In genomic region chr10:127265727-127266111, GRCm38 (mm10) we compare ENCODE assay signal across 8 mouse cellular contexts. TPM values are rescaled to one million over a fixed set of nuclear protein-coding genes. Genes with fewer than 3 reads are reported as not detected.
DNase-seq lines count a peak whose midpoint lies in the region; ATAC-seq and TF ChIP-seq lines count a peak whose summit lies in the region.

No protein-coding gene starts in this region.

- no peaks in the 10 kb centered on the region for H3K27me3 ChIP-seq in hindbrain, embryonic 14.5 days (ENCODE audit: control insufficient read depth, insufficient read depth, low read length)

- no peak for ATAC-seq in hindbrain, embryonic 14.5 days (ENCODE audit: low FRiP score)

- peak overlapping the region; percentile 100; the same call in 1 of the 2 replicates for H3K9ac ChIP-seq in hindbrain, embryonic 14.5 days

- H3K4me2 ChIP-seq in hindbrain, embryonic 14.5 days (replicated peaks): peak overlapping the region; percentile 41

- peaks cover 21% of the 10 kb centered on the region for H3K36me3 ChIP-seq in hindbrain, embryonic 14.5 days (replicated peaks; ENCODE audit: control insufficient read depth, insufficient read depth)

- no peak for DNase-seq in layer of hippocampus, adult 2 months (ENCODE audit: low spot score in 2 of 2)
- DNase-seq in layer of hippocampus, adult 9-11 months: no peak
- no peak for DNase-seq in hindbrain, embryonic 14.5 days (ENCODE audit: low spot score)
- peak; percentile 40 for DNase-seq in lung, postnatal 25 days (ENCODE audit: low spot score)
- no peak for DNase-seq in adrenal gland, adult 8-10 months
- DNase-seq in gastrocnemius, adult 18-20 months (ENCODE audit: low spot score): no peak
- no peak for DNase-seq in urinary bladder, adult 2 months (ENCODE audit: low spot score)

- H3K4me3 ChIP-seq in layer of hippocampus, adult 2 months: peak overlapping the region; percentile 92
- no peak overlapping the region for H3K4me3 ChIP-seq in bone marrow, adult 2 months (replicated peaks; ENCODE audit: control insufficient read depth, low read depth, low read length)
- peak overlapping the region; percentile 98 for H3K4me3 ChIP-seq in hindbrain, embryonic 14.5 days (replicated peaks; ENCODE audit: low read length)

- WGBS in bone marrow, adult 2 months: 34% methylated on average over 4 of the region's 4 CpGs
- 24% methylated on average over 4 of the region's 4 CpGs for WGBS in hindbrain, embryonic 14.5 days

- H3K9me3 ChIP-seq in hindbrain, embryonic 14.5 days (ENCODE audit: control insufficient read depth, low read length): no peaks in the 10 kb centered on the region

- peaks cover 5% of the 10 kb centered on the region for H3K4me1 ChIP-seq in bone marrow, adult 2 months (ENCODE audit: control insufficient read depth, insufficient read depth, low read length)
- H3K4me1 ChIP-seq in hindbrain, embryonic 14.5 days (replicated peaks; ENCODE audit: control insufficient read depth, insufficient read depth, low read length): peaks cover 39% of the 10 kb centered on the region

- peak; percentile 46 for TF ChIP-seq CTCF in layer of hippocampus, adult 2 months (conservative IDR thresholded peaks at IDR 0.05)
- 0 out of 2 replicates have a peak, but pooled peaks have one; percentile 25 for TF ChIP-seq CTCF in bone marrow, adult 2 months (IDR thresholded peaks at IDR 0.05; ENCODE audit: control insufficient read depth, insufficient read depth, low read length)

- TF ChIP-seq POLR2A in bone marrow, adult 2 months (IDR thresholded peaks at IDR 0.05; ENCODE audit: borderline replicate concordance, control insufficient read depth, low read depth, low read length): no peak

- H3K27ac ChIP-seq in layer of hippocampus, adult 2 months: peak overlapping the region; percentile 98
- H3K27ac ChIP-seq in bone marrow, adult 2 months (ENCODE audit: control insufficient read depth, insufficient read depth, low read depth, low read length, poor library complexity): no peak overlapping the region
- H3K27ac ChIP-seq in hindbrain, embryonic 14.5 days: peak overlapping the region; percentile 94; the same call in 1 of the 2 replicates

RNA-seq across cellular contexts. Expression of gene Dctn2, which starts 0.4 kb away (rescaled TPM):
- 100 to 1,000 TPM; 259 to 272 TPM for total RNA-seq in layer of hippocampus, adult 2 months (2021)
- 68.6 and 115 TPM in 2 replicates for polyA plus RNA-seq in bone marrow, adult 2 months (2011; ENCODE audit: insufficient read depth, insufficient read length, low replicate concordance, missing spikeins)
- 281 and 296 TPM in 2 replicates for polyA plus RNA-seq in hindbrain, embryonic 14.5 days (2014; fragmentation: Nextera tagmentation; extraction: Ambion mirVana)
- total RNA-seq in adrenal gland, adult 8-10 months (2022): 100 to 1,000 TPM; 175 to 202 (median 198) TPM
- 10 to 100 TPM; 96.1 to 97.2 TPM for total RNA-seq in gastrocnemius, adult 18-20 months (2021)
- polyA plus RNA-seq in urinary bladder, adult 2 months (2012; rRNA removed): 173 and 201 TPM in 2 replicates

RNA-seq across cellular contexts. Expression of gene Kif5a, which starts 2.6 kb away (rescaled TPM):
- 100 to 1,000 TPM; 715 to 773 TPM for total RNA-seq in layer of hippocampus, adult 2 months (2021)
- polyA plus RNA-seq in bone marrow, adult 2 months (2011; ENCODE audit: insufficient read depth, insufficient read length, low replicate concordance, missing spikeins): 1.7 and 2.3 TPM in 2 replicates
- polyA plus RNA-seq in hindbrain, embryonic 14.5 days (2014; fragmentation: Nextera tagmentation; extraction: Ambion mirVana): 118 and 129 TPM in 2 replicates
- 10 to 100 TPM in 3 of 4 experiments, 1 to 10 TPM in 1; 6.8 to 18.6 (median 14.5) TPM for total RNA-seq in adrenal gland, adult 8-10 months (2022)
- under 1 TPM; 0.21 to 0.37 TPM for total RNA-seq in gastrocnemius, adult 18-20 months (2021)
- polyA plus RNA-seq in urinary bladder, adult 2 months (2012; rRNA removed): 5.9 and 6.6 TPM in 2 replicates

RNA-seq across cellular contexts. Expression of gene Mbd6, which starts 23.1 kb away (rescaled TPM):
- 10 to 100 TPM; 54.3 to 60.6 TPM for total RNA-seq in layer of hippocampus, adult 2 months (2021)
- polyA plus RNA-seq in bone marrow, adult 2 months (2011; ENCODE audit: insufficient read depth, insufficient read length, low replicate concordance, missing spikeins): 75.9 and 131 TPM in 2 replicates
- polyA plus RNA-seq in hindbrain, embryonic 14.5 days (2014; fragmentation: Nextera tagmentation; extraction: Ambion mirVana): 16.2 and 20.0 TPM in 2 replicates
- 10 to 100 TPM; 43.1 to 84.1 (median 62.3) TPM for total RNA-seq in adrenal gland, adult 8-10 months (2022)
- 10 to 100 TPM; 14.6 to 15.7 TPM for total RNA-seq in gastrocnemius, adult 18-20 months (2021)
- 19.8 and 42.1 TPM in 2 replicates for polyA plus RNA-seq in urinary bladder, adult 2 months (2012; rRNA removed)

RNA-seq across cellular contexts. Expression of gene Mars, which starts 45.9 kb away (rescaled TPM):
- 10 to 100 TPM; 55.6 to 60.0 TPM for total RNA-seq in layer of hippocampus, adult 2 months (2021)
- polyA plus RNA-seq in bone marrow, adult 2 months (2011; ENCODE audit: insufficient read depth, insufficient read length, low replicate concordance, missing spikeins): 41.6 and 85.0 TPM in 2 replicates
- polyA plus RNA-seq in hindbrain, embryonic 14.5 days (2014; fragmentation: Nextera tagmentation; extraction: Ambion mirVana): 113 and 124 TPM in 2 replicates
- total RNA-seq in adrenal gland, adult 8-10 months (2022): 100 to 1,000 TPM in 1 of 4 experiments, 10 to 100 TPM in 3; 79.7 to 107 (median 92.0) TPM
- total RNA-seq in gastrocnemius, adult 18-20 months (2021): 10 to 100 TPM; 67.5 to 68.8 TPM
- polyA plus RNA-seq in urinary bladder, adult 2 months (2012; rRNA removed): 44.7 and 47.7 TPM in 2 replicates

RNA-seq across cellular contexts. Expression of gene Pip4k2c, which starts 54.3 kb away (rescaled TPM):
- total RNA-seq in layer of hippocampus, adult 2 months (2021): 10 to 100 TPM; 98.0 to 98.6 TPM
- 18.1 and 24.9 TPM in 2 replicates for polyA plus RNA-seq in bone marrow, adult 2 months (2011; ENCODE audit: insufficient read depth, insufficient read length, low replicate concordance, missing spikeins)
- polyA plus RNA-seq in hindbrain, embryonic 14.5 days (2014; fragmentation: Nextera tagmentation; extraction: Ambion mirVana): 16.8 and 17.1 TPM in 2 replicates
- total RNA-seq in adrenal gland, adult 8-10 months (2022): 10 to 100 TPM; 53.2 to 59.6 (median 57.1) TPM
- 1 to 10 TPM; 7.4 to 8.2 TPM for total RNA-seq in gastrocnemius, adult 18-20 months (2021)
- 47.7 and 48.4 TPM in 2 replicates for polyA plus RNA-seq in urinary bladder, adult 2 months (2012; rRNA removed)

Comparison
In these comparisons a context has a peak if more than half of its experiments do, and no peak if none do; other contexts are left out.
1. RNA of gene Kif5a, which starts 2.6 kb away (total RNA-seq): 715 to 773 TPM in layer of hippocampus, adult 2 months; 6.8 to 18.6 TPM in adrenal gland, adult 8-10 months and 0.21 to 0.37 TPM in gastrocnemius, adult 18-20 months; every median in the first group is over 10 times any median in the second.